Mouse (Mus musculus) liver, embryonic 14.5 days (tissue): ENCODE data around the gene Prg4. TPM values are rescaled to one million over a fixed set of nuclear protein-coding genes. Genes with fewer than 3 reads are reported as not detected.

Experiments used
- ATAC-seq: fragments of 200-750 bp; cut with Nextera tagmentation; 2 replicates; pipeline ENCODE4 v1.8.0; 2017; ENCODE audit warnings: moderate number of reproducible peaks, mild to moderate bottlenecking, moderate library complexity; ENCODE audit not compliant: insufficient read depth
- DNase-seq, 3 experiments: peaks; one replicate each; pipeline ENCODE4 v3.0.0-alpha.2; 2012 to 2013; ENCODE audit warnings: low read depth in 3 of 3, low spot score in 3 of 3
- H3K27ac ChIP-seq: fragments of 300-500 bp; sonication (generic); 2 replicates; pipeline ENCODE4 v1.5.1; 2014; ENCODE audit warnings: moderate library complexity, mild to moderate bottlenecking, control low read depth, inconsistent platforms
- H3K27me3 ChIP-seq: fragments of 300-500 bp; sonication (generic); 2 replicates; pipeline ENCODE4 v1.6.1; 2014; ENCODE audit warnings: mild to moderate bottlenecking, low read length, moderate library complexity; ENCODE audit not compliant: control insufficient read depth, insufficient read depth
- H3K36me3 ChIP-seq: fragments of 300-500 bp; sonication (generic); replicated peaks from 2 replicates; pipeline ENCODE4 v1.6.1; 2014; ENCODE audit warnings: low read depth; ENCODE audit not compliant: control insufficient read depth, insufficient read depth
- H3K4me1 ChIP-seq, 2 experiments: fragments of 200-500 bp in 1 of 2; fragments of 300-500 bp in 1 of 2; sonication (generic) in 1 of 2; replicated peaks; 2 replicates each; pipeline ENCODE4 v1.6.1; 2012 to 2014; ENCODE audit warnings: antibody characterized with exemption in 1 of 2, inconsistent platforms in 1 of 2, low read length in 1 of 2; ENCODE audit not compliant: control insufficient read depth in 2 of 2, insufficient read depth in 2 of 2
- H3K4me2 ChIP-seq: fragments of 300-500 bp; sonication (generic); 2 replicates; pipeline ENCODE4 v1.6.1; 2014; ENCODE audit warnings: low read depth, mild to moderate bottlenecking, control low read depth, moderate library complexity
- H3K4me3 ChIP-seq, 2 experiments: fragments of 200-500 bp in 1 of 2; fragments of 300-500 bp in 1 of 2; sonication (generic) in 1 of 2; 2 replicates each; pipeline ENCODE4 v1.5.1; 2012 to 2014; ENCODE audit warnings: low read depth in 2 of 2, low read length in 2 of 2, mild to moderate bottlenecking in 2 of 2, control low read depth in 1 of 2, inconsistent platforms in 1 of 2, moderate library complexity in 1 of 2; ENCODE audit not compliant: insufficient read depth in 1 of 2
- H3K9ac ChIP-seq: fragments of 300-500 bp; sonication (generic); replicated peaks from 2 replicates; pipeline ENCODE4 v1.6.1; 2014; ENCODE audit warnings: mild to moderate bottlenecking, control low read depth, moderate library complexity
- H3K9me3 ChIP-seq: fragments of 300-500 bp; sonication (generic); 2 replicates; pipeline ENCODE4 v1.6.1; 2016; ENCODE audit warnings: low read length, mixed read lengths; ENCODE audit not compliant: control insufficient read depth
- CTCF ChIP-seq: IDR thresholded peaks from 2 replicates; pipeline ENCODE4 v1.5.1; 2016; ENCODE audit warnings: antibody characterized with exemption, low read depth, control low read depth
- EP300 ChIP-seq: IDR thresholded peaks from 2 replicates; pipeline ENCODE4 v1.6.1; 2016; ENCODE audit warnings: antibody characterized with exemption, low read depth
- WGBS: fragments of 180-500 bp; shearing (Covaris S2); extraction: QIAGEN DNeasy Blood & Tissue Kit; methylation state at CpG from one replicate; pipeline ENCODE4 v1.1.7; 2014; ENCODE audit not compliant: insufficient replicate concordance; 5-methylcytosine and 5-hydroxymethylcytosine counted together
- polyA plus RNA-seq, 2 experiments: library from polyadenylated mRNA; depleted of rRNA in 1 of 2; stranded (reverse) in 1 of 2; unstranded in 1 of 2; fragments of >200 nt; fragmentation: Nextera tagmentation in 1 of 2; extraction: Ambion mirVana in 1 of 2; gene quantifications; 2 replicates each; pipeline versions ENCODE4 v1.2.1 to v1.2.3; 2012 to 2014

The Prg4 gene
- polyA plus RNA-seq, 2 experiments: 0.19 to 0.33 TPM

DNA sequence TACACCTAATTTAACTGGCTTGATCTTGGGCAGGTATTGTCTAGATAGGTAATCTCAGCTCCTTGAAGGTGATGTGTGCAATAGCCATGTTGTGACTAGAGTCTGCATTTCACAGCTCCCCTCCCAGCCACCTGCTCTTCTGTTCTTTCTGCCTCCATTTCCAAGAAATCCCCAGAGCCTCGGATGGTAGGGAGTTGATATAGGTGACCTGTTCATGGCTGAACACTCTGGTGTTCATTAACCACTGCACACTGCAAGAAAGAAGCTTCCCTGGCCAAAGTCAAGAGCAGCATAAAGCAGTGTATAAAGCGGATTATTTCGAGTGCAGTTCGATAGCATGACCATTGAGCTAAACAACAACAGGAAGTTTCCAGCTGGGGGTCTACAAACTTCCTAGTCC is 47.5 kb downstream of the Prg4 start:
- no peak overlapping the region for H3K9ac ChIP-seq
- no peak overlapping the region for H3K4me2 ChIP-seq
- ATAC-seq (no peak), DNase-seq (no peak)
- WGBS: 73% methylated on average over 4 of the region's 4 CpGs
- no peaks in the 10 kb centered on the region for H3K9me3 ChIP-seq
- H3K27ac ChIP-seq: no peak overlapping the region
- no peak for TF ChIP-seq EP300
- TF ChIP-seq CTCF: no peak
- peaks cover 73% of the 10 kb centered on the region for H3K36me3 ChIP-seq
- H3K4me3 ChIP-seq: no peak overlapping the region
- H3K27me3 ChIP-seq: no peaks in the 10 kb centered on the region
- no peaks in the 10 kb centered on the region for H3K4me1 ChIP-seq

DNA sequence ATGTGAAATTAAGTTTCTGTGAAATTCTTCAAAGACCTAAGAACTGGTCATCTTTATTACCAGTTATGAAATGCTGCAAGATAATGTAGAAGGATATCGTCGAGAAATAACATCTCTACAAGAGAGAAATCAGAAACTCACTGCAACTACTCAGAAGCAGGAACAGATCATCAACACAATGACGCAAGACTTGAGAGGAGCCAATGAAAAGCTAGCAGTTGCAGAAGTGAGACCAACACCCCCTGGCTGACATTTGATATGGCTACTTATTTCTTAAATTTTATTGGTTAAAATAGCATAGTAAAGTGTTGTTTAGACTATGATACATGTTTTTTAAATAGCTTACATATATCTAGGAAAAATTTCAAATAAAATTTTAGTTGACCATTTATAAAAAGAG is 50.0 kb downstream of the Prg4 start:
- H3K27me3 ChIP-seq: no peaks in the 10 kb centered on the region
- no peak overlapping the region for H3K4me3 ChIP-seq
- peaks cover 69% of the 10 kb centered on the region for H3K36me3 ChIP-seq

DNA sequence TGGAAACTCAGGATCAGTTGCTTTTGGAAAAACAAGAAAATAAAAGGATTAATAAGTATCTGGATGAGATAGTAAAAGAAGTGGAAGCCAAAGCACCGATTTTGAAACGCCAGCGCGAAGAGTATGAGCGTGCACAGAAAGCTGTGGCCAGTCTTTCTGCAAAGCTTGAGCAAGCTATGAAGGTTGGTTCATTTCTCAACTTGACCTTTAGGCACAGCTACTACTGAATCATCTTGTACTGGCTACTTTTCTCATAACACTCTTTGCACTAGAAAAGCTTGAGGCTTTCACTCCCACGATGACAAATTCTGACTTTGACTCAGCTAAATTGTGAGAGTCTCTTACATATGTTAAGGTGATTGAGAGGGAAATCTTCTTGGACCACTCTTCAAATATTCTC is 56.0 kb downstream of the Prg4 start:
- no peak for TF ChIP-seq CTCF
- no peak for TF ChIP-seq EP300
- Histone ChIP-seq H3K36me3 (peaks cover 63% of the 10 kb centered on the region), H3K4me2 (no peak overlapping the region), H3K27ac (no peak overlapping the region), H3K9ac (no peak overlapping the region), H3K4me3 (no peak overlapping the region), H3K27me3 (no peaks in the 10 kb centered on the region), H3K9me3 (no peaks in the 10 kb centered on the region), H3K4me1 (no peaks in the 10 kb centered on the region)
- DNase-seq (no peak), ATAC-seq (no peak)
- WGBS: 94% methylated on average over 6 of the region's 6 CpGs

More for the DNA sequence above, 50.0 kb downstream of the Prg4 start:
- H3K4me1 ChIP-seq: no peaks in the 10 kb centered on the region
- H3K27ac ChIP-seq: no peak overlapping the region
- no peak overlapping the region for H3K4me2 ChIP-seq
- no peak for TF ChIP-seq CTCF
- TF ChIP-seq EP300: no peak
- DNase-seq (no peak), ATAC-seq (no peak)
- 82% methylated on average over 3 of the region's 3 CpGs for WGBS
- no peak overlapping the region for H3K9ac ChIP-seq
- H3K9me3 ChIP-seq: no peaks in the 10 kb centered on the region

- Histone ChIP-seq H3K4me1 (no peaks in the 10 kb centered on the region), H3K9me3 (no peaks in the 10 kb centered on the region), H3K9ac (no peak overlapping the region), H3K27ac (no peak overlapping the region), H3K36me3 (peaks cover 56% of the 10 kb centered on the region), H3K4me2 (no peak overlapping the region), H3K4me3 (no peak overlapping the region), H3K27me3 (no peaks in the 10 kb centered on the region)
- TF ChIP-seq CTCF (no peak), EP300 (no peak)
- DNase-seq: no peak
- 84% methylated on average over 9 of the region's 9 CpGs for WGBS
- ATAC-seq: no peak
Observed at GRCm38 (mm10) chr1:150407285-150407684, 58.7 kb downstream of the Prg4 start.

DNA sequence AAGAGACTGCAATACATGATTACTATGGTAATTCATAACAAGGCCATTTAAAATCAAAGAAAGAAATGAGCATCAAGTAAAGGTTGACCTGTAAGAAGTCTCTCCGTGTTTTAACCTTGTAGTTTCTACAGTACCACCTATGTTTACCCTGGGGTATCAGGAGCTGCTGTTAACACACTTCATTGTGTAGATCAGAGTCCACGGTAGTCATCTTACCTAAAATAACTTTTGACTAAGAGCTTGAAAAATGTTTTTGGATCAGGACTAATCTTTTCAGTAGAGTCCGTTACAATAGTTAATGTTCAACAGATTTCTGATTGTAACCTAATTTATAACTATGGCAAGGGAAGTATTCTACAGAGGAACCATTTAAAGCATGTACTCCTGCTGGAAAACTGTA is 61.4 kb downstream of the Prg4 start:
- Histone ChIP-seq H3K9me3 (no peaks in the 10 kb centered on the region), H3K9ac (no peak overlapping the region), H3K4me1 (no peaks in the 10 kb centered on the region), H3K27ac (no peak overlapping the region), H3K36me3 (peaks cover 51% of the 10 kb centered on the region), H3K4me3 (no peak overlapping the region), H3K4me2 (no peak overlapping the region), H3K27me3 (no peaks in the 10 kb centered on the region)
- ATAC-seq (no peak), DNase-seq (no peak)
- WGBS: 85% methylated on average over 3 of the region's 3 CpGs
- no peak for TF ChIP-seq CTCF
- TF ChIP-seq EP300: no peak
